Comparison of ENCODE assay signal across 19 mouse cellular contexts in the genomic region with DNA sequence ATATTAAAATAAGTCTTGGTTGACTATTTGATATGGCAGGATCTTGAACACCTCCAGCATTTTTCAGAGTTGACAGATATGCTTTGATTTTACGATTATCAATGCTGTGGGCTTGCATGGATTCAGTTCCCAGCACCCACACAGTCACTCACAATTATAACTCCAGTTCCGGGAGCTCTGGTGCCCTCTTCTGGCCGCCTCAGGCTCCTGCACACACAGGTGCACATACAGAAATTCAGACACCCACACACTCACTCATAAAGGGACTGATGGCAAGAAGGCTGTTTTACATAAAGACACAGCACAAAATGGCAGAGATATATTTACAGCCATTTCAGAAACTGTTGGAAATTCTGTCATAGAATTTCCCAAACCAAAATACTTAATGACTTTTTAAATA. TPM values are rescaled to one million over a fixed set of nuclear protein-coding genes. Genes with fewer than 3 reads are reported as not detected.
DNase-seq lines count a peak whose midpoint lies in the region; ATAC-seq and TF ChIP-seq lines count a peak whose summit lies in the region.
"Had no signal": no experiment of that assay in that cellular context is flagged by ENCODE, and none has a peak within 500 bp of the region (broad histone marks: within the 10 kb centered on the region; RNA-seq: fewer than 3 reads in every experiment).

No protein-coding gene starts in this region.

- no peak overlapping the region for H3K4me3 ChIP-seq in layer of hippocampus, adult 2 months
- H3K4me3 ChIP-seq: embryonic facial prominence, embryonic 10.5 days; forebrain, embryonic 13.5 days; heart, embryonic 15.5 days; midbrain, embryonic 13.5 days; stomach, embryonic 15.5 days had no signal

- peak; percentile 48 for TF ChIP-seq CTCF in layer of hippocampus, adult 2 months (conservative IDR thresholded peaks at IDR 0.05)

- H3K27ac ChIP-seq in layer of hippocampus, adult 2 months, result no peak overlapping the region
- H3K27ac ChIP-seq: embryonic facial prominence, embryonic 10.5 days; forebrain, embryonic 13.5 days; heart, embryonic 15.5 days; midbrain, embryonic 13.5 days; stomach, embryonic 15.5 days had no signal

- intact Hi-C loops in gastrocnemius, postnatal 36 days (cut with DNase I), result no loop called here

- ATAC-seq in inflammation-experienced regulatory T-cells, adult 6 months, result no peak
- ATAC-seq: forebrain, embryonic 13.5 days; lung, postnatal 0 days; midbrain, embryonic 13.5 days had no signal

- DNase-seq in layer of hippocampus, adult 2 months (ENCODE audit: low spot score in 2 of 2), result no peak
- no peak for DNase-seq in layer of hippocampus, postnatal 14 days (ENCODE audit: low spot score in 2 of 2)
- DNase-seq in thymus, postnatal 4 days, result peak; percentile 37
- no peak for DNase-seq in thymus, postnatal 10 days (ENCODE audit: low spot score in 2 of 2)
- peak; percentile 72 for DNase-seq in R1 (ENCODE audit: low read depth, low spot score)
- no peak for DNase-seq in gastrocnemius, postnatal 36 days
- DNase-seq: cerebellum, adult 11 months; cerebellum, postnatal 25 days; heart, adult 11 months; kidney, adult 11 months; kidney, postnatal 10 days; thymus, postnatal 25 days had no signal

RNA-seq across cellular contexts. Expression of a gene that starts 25.0 kb away (rescaled TPM):
- total RNA-seq in layer of hippocampus, adult 2 months (2021), result 10 to 100 TPM; 33.0 to 35.4 TPM
- total RNA-seq in layer of hippocampus, postnatal 14 days (2021), result 10 to 100 TPM; 36.0 to 38.7 TPM
- polyA plus RNA-seq in inflammation-experienced regulatory T-cells, adult 6 months (2017; shearing (Covaris generic)), result under 1 TPM; 0.30 to 0.87 (median 0.54) TPM
- 10 to 100 TPM; 35.5 to 36.6 TPM for total RNA-seq in gastrocnemius, postnatal 36 days (2021)

RNA-seq across cellular contexts. Expression of a gene that starts 48.1 kb away (rescaled TPM):
- total RNA-seq in layer of hippocampus, adult 2 months (2021), result 10 to 100 TPM; 22.6 to 23.8 TPM
- total RNA-seq in layer of hippocampus, postnatal 14 days (2021), result 10 to 100 TPM; 18.5 to 21.1 TPM
- polyA plus RNA-seq in inflammation-experienced regulatory T-cells, adult 6 months (2017; shearing (Covaris generic)), result 10 to 100 TPM; 27.8 to 36.9 (median 31.0) TPM
- 1 to 10 TPM; 5.1 TPM for total RNA-seq in gastrocnemius, postnatal 36 days (2021)

Comparison
In these comparisons a context has a peak if more than half of its experiments do, and no peak if none do; other contexts are left out.
1. DNase-seq: peak in thymus, postnatal 4 days (single experiment) and R1 (single experiment); none in layer of hippocampus, adult 2 months (0 of 2), layer of hippocampus, postnatal 14 days (0 of 2), thymus, postnatal 10 days (0 of 2) and gastrocnemius, postnatal 36 days (0 of 2).